Comparison of ENCODE assay signal across 8 mouse cellular contexts in genomic region chr10:117672693-117673092, GRCm38 (mm10). TPM values are rescaled to one million over a fixed set of nuclear protein-coding genes. Genes with fewer than 3 reads are reported as not detected.
A peak's percentile ranks its signal among the peaks of the same experiment; 100 is the strongest.
DNase-seq lines count a peak whose midpoint lies in the region; ATAC-seq lines count a peak whose summit lies in the region.

No protein-coding gene starts in this region.

- no peak overlapping the region for H3K4me3 ChIP-seq in forebrain, embryonic 13.5 days
- no peak overlapping the region for H3K4me3 ChIP-seq in forebrain, embryonic 10.5 days
- H3K4me3 ChIP-seq in midbrain, embryonic 14.5 days (replicated peaks; ENCODE audit: low read depth, low read length) = no peak overlapping the region
- no peak overlapping the region for H3K4me3 ChIP-seq in midbrain, embryonic 11.5 days (ENCODE audit: low read depth, low read length)

- no peaks in the 10 kb centered on the region for H3K27me3 ChIP-seq in forebrain, embryonic 13.5 days
- H3K27me3 ChIP-seq in forebrain, embryonic 10.5 days (ENCODE audit: poor library complexity, severe bottlenecking) = no peaks in the 10 kb centered on the region; the same call in 1 of the 2 replicates
- no peaks in the 10 kb centered on the region for H3K27me3 ChIP-seq in midbrain, embryonic 14.5 days (ENCODE audit: control insufficient read depth, insufficient read depth, low read length)
- H3K27me3 ChIP-seq in midbrain, embryonic 11.5 days (ENCODE audit: control insufficient read depth, insufficient read depth, low read length) = no peaks in the 10 kb centered on the region

- no peak overlapping the region for H3K27ac ChIP-seq in forebrain, embryonic 13.5 days
- H3K27ac ChIP-seq in forebrain, embryonic 10.5 days = no peak overlapping the region
- H3K27ac ChIP-seq in midbrain, embryonic 14.5 days (replicated peaks; ENCODE audit: low read depth, low read length) = no peak overlapping the region
- H3K27ac ChIP-seq in midbrain, embryonic 11.5 days (ENCODE audit: low read depth, low read length) = no peak overlapping the region

- no peak overlapping the region for H3K9ac ChIP-seq in forebrain, embryonic 13.5 days
- no peak overlapping the region for H3K9ac ChIP-seq in midbrain, embryonic 14.5 days (replicated peaks; ENCODE audit: low read length)
- no peak overlapping the region for H3K9ac ChIP-seq in midbrain, embryonic 11.5 days (ENCODE audit: low read length)

- no peaks in the 10 kb centered on the region for H3K9me3 ChIP-seq in forebrain, embryonic 13.5 days (replicated peaks)
- H3K9me3 ChIP-seq in forebrain, embryonic 10.5 days = no peaks in the 10 kb centered on the region
- no peaks in the 10 kb centered on the region for H3K9me3 ChIP-seq in midbrain, embryonic 14.5 days (ENCODE audit: control insufficient read depth, low read length)
- no peaks in the 10 kb centered on the region for H3K9me3 ChIP-seq in midbrain, embryonic 11.5 days (ENCODE audit: control insufficient read depth, low read length)

- no peak for DNase-seq in forebrain, embryonic 10.5 days (ENCODE audit: extremely low spot score, low spot score)
- peak; percentile 71 for DNase-seq in midbrain, embryonic 14.5 days
- no peak for DNase-seq in midbrain, embryonic 11.5 days (ENCODE audit: low spot score, missing footprints)
- peak; percentile 77 to 79 for DNase-seq in layer of hippocampus, adult 8-10 months (ENCODE audit: low spot score in 2 of 2)
- DNase-seq in right cerebral cortex, postnatal 14 days = peak; percentile 22
- no peak for DNase-seq in yolk sac, embryonic 10.5 days (ENCODE audit: low spot score)
- DNase-seq in liver = no peak

- no peak overlapping the region for H3K4me2 ChIP-seq in forebrain, embryonic 13.5 days
- H3K4me2 ChIP-seq in midbrain, embryonic 14.5 days (ENCODE audit: low read length) = no peak overlapping the region
- H3K4me2 ChIP-seq in midbrain, embryonic 11.5 days = no peak overlapping the region

- no peaks in the 10 kb centered on the region for H3K36me3 ChIP-seq in forebrain, embryonic 13.5 days (ENCODE audit: poor library complexity, severe bottlenecking)
- no peaks in the 10 kb centered on the region for H3K36me3 ChIP-seq in forebrain, embryonic 10.5 days (replicated peaks)
- H3K36me3 ChIP-seq in midbrain, embryonic 14.5 days (ENCODE audit: control insufficient read depth, insufficient read depth, low read length) = no peaks in the 10 kb centered on the region
- no peaks in the 10 kb centered on the region for H3K36me3 ChIP-seq in midbrain, embryonic 11.5 days (ENCODE audit: control insufficient read depth, insufficient read depth, low read length)

- 51% methylated on average over 7 of the region's 7 CpGs for WGBS in forebrain, embryonic 13.5 days
- 77% methylated on average over 7 of the region's 7 CpGs for WGBS in forebrain, embryonic 10.5 days
- WGBS in midbrain, embryonic 14.5 days = 54% methylated on average over 7 of the region's 7 CpGs
- 83% methylated on average over 7 of the region's 7 CpGs for WGBS in midbrain, embryonic 11.5 days

- H3K4me1 ChIP-seq in forebrain, embryonic 13.5 days = peaks cover 21% of the 10 kb centered on the region; the same call in 1 of the 2 replicates
- peaks cover 12% of the 10 kb centered on the region for H3K4me1 ChIP-seq in forebrain, embryonic 10.5 days
- H3K4me1 ChIP-seq in midbrain, embryonic 14.5 days (ENCODE audit: control insufficient read depth, insufficient read depth, low read length) = no peaks in the 10 kb centered on the region
- peaks cover 4% of the 10 kb centered on the region; the same call in 1 of the 2 replicates for H3K4me1 ChIP-seq in midbrain, embryonic 11.5 days (ENCODE audit: control insufficient read depth, insufficient read depth, low read length)

- peak; percentile 61 for ATAC-seq in forebrain, embryonic 13.5 days
- no peak for ATAC-seq in midbrain, embryonic 14.5 days (ENCODE audit: low FRiP score, low TSS enrichment)
- no peak for ATAC-seq in midbrain, embryonic 11.5 days (ENCODE audit: low FRiP score)

RNA-seq across cellular contexts. Expression of gene Mdm2, which starts 37.9 kb away (rescaled TPM):
- polyA plus RNA-seq in forebrain, embryonic 13.5 days (2015; fragmentation: Nextera tagmentation; extraction: Ambion mirVana) = 59.3 and 61.8 TPM in 2 replicates
- polyA plus RNA-seq in forebrain, embryonic 10.5 days (2016; fragmentation: Nextera tagmentation; extraction: Ambion mirVana) = 54.0 and 58.3 TPM in 2 replicates
- 49.0 and 57.3 TPM in 2 replicates for polyA plus RNA-seq in midbrain, embryonic 14.5 days (2014; fragmentation: Nextera tagmentation; extraction: Ambion mirVana)
- polyA plus RNA-seq in midbrain, embryonic 11.5 days (2014; fragmentation: Nextera tagmentation; extraction: Ambion mirVana) = 67.5 and 74.3 TPM in 2 replicates
- 10 to 100 TPM; 54.5 to 67.0 (median 58.7) TPM for total RNA-seq in layer of hippocampus, adult 8-10 months (2022)

RNA-seq across cellular contexts. Expression of gene Cpm, which starts 43.4 kb away (rescaled TPM):
- polyA plus RNA-seq in forebrain, embryonic 13.5 days (2015; fragmentation: Nextera tagmentation; extraction: Ambion mirVana) = 4.3 and 4.7 TPM in 2 replicates
- 4.8 and 5.9 TPM in 2 replicates for polyA plus RNA-seq in forebrain, embryonic 10.5 days (2016; fragmentation: Nextera tagmentation; extraction: Ambion mirVana)
- polyA plus RNA-seq in midbrain, embryonic 14.5 days (2014; fragmentation: Nextera tagmentation; extraction: Ambion mirVana) = 3.9 and 5.4 TPM in 2 replicates
- polyA plus RNA-seq in midbrain, embryonic 11.5 days (2014; fragmentation: Nextera tagmentation; extraction: Ambion mirVana) = 5.5 and 6.2 TPM in 2 replicates
- 10 to 100 TPM in 2 of 4 experiments, 1 to 10 TPM in 2; 9.1 to 11.4 (median 9.7) TPM for total RNA-seq in layer of hippocampus, adult 8-10 months (2022)

Comparison
In these comparisons a context has a peak if more than half of its experiments do, and no peak if none do; other contexts are left out.
1. DNase-seq: peak in midbrain, embryonic 14.5 days (single experiment), layer of hippocampus, adult 8-10 months (2 of 2) and right cerebral cortex, postnatal 14 days (single experiment); none in forebrain, embryonic 10.5 days (single experiment), midbrain, embryonic 11.5 days (single experiment), yolk sac, embryonic 10.5 days (single experiment) and liver (single experiment).